Mouse (Mus musculus): ENCODE results near the gene Cct5.
A peak's percentile ranks its signal among the peaks of the same experiment; 100 is the strongest.

Gene Cct5

DNA sequence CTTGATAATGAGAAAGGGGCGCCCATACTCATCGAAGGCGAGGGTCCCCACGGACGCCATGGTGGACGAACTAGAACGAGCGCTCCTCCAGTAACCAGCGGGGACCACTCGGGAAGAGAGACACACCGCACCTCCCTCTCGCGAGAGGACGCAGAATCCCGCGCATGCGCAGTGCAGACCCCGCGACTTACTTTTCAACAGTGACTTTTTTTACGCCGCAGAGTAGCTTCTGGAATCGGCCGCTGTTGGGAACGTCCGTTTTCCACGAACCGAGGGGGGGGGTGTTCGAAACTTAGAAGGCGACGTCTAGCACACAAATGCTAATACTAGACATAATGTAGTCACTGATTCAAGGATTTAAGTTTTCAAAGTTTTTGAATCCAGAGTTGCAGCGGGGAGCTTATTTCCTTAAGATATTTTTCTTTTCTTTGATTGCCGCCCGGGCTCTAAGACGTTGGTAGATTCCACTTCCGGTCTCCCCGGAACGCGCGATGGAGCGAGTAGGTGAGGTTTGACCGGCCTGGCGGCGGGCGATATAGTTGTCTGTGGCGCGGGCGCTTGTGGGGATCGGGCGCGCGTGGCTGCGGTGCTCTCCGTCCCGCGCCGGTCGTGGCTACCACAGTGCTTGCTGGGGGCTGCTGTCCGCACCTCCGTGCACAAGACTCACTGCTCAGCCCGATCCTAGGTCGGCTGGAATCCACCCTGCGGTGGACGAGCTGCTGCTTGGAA is at the start of gene Cct5, which contains the start of gene Fam173b:
TSS of gene Cct5 (minus strand) at position 159 of the 729 bp plus-strand sequence.
TSS of gene Fam173b (plus strand) at position 207 of the 729 bp plus-strand sequence.
- peak; percentile 93 for DNase-seq (ENCODE audit: low read depth, low spot score)

DNA sequence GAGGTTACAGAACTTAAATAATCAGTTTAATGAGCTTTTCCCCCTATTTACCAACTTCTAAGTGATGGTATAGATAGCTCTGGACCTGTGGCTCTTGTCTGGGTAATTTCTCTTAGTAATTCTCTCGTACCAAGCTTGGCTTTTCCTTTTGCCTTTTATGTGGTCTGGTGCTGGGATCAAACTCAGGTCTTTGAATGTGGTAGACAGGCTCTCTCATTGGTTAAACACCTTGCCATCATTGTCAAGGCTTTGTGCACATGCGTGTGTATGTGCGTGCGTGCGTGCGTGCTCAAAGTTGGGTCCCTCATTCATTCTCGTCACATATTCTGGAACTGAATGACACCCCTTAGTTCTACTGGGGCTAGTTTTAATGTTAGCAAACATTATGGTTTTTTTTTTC is 49.2 kb upstream of the Cct5 start:
- no peak for DNase-seq (ENCODE audit: low read depth, low spot score)

DNA sequence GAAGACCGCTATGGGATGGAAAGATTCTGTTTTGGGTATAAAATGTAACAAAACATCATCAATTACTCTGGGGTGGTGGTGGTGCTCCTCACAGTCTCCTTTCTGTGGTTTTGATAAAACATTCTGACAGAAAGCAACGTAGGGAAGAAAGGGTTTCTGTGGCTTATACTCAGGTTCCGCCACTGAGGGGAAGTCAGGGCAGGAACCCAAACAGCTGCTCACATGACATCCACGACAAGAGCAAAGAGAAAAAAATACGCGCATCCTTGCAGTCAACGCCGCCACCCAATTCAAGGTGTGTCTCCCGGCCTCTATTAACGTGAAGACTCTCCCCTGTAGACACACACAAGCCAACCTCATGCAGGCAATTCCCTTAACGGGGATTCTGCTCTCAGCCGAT is 48.1 kb upstream of the Cct5 start:
- no peak for DNase-seq (ENCODE audit: low read depth, low spot score)

DNA sequence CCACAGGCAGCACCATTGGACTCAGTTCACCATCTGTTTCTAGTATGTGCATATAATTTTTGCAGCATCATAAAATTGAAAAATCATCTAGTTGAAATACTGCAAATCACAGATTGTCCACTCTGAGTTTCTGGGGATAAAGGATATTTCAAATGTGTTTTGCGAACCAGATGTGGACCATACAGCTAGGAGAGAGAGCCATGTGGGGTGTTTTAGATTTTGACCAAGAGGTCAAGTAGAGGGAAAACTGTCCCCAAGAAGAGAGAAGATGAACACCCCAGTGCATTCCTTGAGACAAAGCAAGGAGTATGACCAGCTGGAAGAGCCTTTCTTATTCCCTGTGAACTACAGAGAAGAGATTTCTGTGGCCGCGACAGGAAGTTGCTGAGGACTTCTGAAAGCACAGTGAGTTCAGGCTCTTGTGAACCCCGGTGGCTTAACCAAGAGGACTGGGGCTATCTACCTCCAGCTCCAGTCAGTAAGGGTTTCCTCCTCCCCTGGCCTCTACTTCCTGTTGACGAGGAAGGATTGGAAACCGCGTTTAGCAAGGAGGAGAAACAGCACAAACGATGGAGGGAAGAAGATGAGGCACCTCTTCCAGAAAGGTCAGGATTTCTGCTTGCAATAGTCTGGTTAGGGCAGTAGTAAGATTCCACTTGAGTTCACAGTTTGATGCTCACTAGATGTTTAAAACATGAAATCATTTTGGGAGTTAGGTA is 46.4 kb upstream of the Cct5 start:
- DNase-seq (ENCODE audit: low read depth, low spot score), result no peak

DNA sequence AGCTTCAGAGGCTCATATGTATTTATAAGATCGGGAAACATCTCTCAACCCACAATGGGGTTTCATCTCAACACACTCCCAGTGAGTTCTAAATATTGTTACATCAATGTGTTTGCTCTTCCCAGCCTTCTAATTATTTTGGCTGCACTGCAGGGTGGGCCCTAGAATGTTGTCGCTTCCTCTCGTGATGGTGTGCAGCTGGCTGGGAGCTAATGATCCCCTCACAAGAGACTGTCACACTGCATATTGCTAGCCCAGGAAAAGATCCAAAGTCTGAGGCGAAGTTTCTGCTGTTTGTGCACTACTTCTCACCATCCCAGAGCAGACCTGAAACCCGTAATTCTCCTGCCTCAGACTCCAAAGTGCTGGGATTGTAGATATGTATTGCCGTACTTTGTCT is 45.6 kb upstream of the Cct5 start:
- no peak for DNase-seq (ENCODE audit: low read depth, low spot score)

DNA sequence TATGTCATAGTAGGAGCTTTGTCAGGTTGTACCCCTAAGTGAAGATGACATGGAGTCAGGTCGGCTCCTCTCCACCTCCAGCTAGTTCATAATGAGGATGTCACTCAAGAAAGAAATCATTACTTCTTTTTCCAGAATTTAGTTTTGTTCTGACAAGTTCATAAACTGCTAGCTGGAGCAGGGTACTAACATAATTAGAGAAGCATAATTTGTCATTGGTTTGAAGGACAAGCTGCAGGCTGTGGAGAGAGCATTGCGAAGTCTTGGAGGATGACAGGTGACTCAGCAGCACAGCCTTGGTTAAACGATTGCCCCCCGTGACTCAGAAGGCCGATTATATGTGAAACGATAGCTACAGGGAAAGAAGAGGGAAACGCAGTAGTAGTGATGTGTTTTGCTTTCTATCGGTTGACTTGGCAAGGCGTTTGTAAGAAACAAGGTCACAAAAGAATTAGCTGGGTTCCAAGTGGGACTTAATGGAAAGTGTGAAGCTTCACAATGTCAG is 34.5 kb upstream of the Cct5 start:
- no peak for DNase-seq (ENCODE audit: low read depth, low spot score)

DNA sequence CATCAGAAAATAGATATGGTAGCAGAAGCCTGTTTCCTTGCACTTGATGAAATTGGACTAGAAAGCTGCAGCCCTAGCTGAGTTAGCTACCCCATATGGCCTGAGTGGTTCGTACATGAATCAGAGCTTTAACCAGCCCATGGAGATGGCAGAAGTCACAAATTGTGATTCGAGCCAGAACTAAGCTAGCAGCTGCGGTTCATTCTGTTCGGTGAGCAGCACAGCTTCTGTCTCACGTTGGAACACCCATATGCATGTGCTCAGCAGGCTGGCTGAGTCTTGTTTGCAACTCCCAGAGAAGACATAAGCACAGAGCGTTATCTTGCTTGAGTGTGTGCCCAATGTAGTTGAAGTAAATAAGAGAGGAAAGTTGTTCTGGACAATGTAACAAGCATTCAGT is 33.0 kb upstream of the Cct5 start:
- no peak for DNase-seq (ENCODE audit: low read depth, low spot score)

DNA sequence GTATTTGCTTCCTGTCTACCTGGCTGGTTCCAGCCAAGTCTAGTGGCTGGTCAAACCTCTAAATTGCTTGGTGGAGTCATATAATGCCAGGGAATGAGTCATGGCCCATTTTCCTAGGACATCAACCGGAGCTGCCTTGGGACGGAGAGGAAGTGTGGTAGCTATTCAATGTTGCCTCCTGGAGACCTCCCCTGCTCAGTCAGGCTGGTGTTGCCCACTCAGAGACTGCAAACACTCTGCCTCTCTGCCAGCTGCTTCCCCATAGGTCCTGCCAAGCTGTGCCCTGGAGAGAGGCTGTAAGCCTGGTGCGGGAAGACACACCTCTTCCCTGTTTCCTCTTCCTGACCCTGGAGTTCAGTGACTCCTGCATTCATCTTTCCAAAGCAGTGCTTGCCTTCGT is 30.9 kb upstream of the Cct5 start:
- DNase-seq (ENCODE audit: low read depth, low spot score), result no peak

DNA sequence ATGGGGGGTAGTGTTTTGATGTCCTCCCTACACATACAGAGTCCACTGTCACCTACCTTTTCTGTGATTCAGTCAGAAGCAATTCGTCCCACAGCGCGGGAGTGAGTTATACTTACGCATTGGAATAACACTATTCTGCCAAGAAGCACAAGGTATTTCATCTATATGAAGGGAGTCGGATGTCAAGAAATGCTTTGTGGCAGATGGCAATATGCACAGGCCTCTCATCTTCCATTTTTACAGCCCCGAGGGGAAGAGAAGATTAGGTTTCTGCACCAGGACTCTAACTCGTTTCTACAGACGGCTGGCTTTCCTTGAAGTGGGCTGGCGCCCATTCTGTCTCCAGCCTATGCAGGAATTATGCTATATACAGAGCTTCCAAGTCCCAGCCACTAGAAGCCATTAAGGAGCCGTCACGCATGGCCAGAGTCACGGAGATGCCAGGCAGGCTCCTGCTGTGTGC is 29.8 kb upstream of the Cct5 start:
- no peak for DNase-seq (ENCODE audit: low read depth, low spot score)

DNA sequence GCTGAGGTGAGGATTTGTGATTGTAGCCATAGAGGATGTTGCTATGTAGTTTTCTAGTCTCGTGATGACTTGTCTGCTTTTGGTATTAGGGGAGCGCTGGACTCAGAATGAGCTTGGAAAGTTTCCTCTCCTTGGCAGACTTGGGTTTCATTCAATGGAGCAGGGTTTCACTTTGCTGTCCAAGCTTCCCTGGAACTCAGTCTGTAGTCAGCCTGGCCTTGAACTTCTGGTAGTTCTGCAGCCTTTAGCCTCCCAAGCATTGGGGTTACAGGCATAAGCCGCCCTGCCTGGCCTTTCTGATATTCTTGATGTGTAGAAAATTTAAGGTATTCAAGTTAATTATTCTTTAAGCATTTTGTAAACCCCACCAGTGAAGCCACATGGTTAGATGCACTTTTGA is 28.0 kb upstream of the Cct5 start:
- no peak for DNase-seq (ENCODE audit: low read depth, low spot score)

DNA sequence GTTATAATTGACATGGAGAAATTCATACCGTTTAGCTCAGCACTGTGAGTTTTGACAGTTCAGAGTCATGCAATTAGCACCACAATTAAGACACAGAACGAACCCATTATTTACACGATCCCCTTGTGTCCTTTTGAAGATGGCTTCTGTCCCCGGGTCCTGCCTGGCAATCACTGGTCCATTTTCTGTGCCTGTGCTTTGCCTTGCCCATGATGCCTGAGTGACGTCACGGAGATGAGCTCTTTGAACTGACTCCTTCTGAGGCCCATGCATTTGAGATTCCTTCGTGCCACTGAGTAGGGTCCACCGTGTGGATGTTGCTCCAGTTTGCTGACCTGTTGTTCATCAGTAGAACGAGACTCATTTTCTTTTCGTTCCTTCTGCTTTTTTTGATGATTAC is 26.6 kb upstream of the Cct5 start:
- no peak for DNase-seq (ENCODE audit: low read depth, low spot score)

DNA sequence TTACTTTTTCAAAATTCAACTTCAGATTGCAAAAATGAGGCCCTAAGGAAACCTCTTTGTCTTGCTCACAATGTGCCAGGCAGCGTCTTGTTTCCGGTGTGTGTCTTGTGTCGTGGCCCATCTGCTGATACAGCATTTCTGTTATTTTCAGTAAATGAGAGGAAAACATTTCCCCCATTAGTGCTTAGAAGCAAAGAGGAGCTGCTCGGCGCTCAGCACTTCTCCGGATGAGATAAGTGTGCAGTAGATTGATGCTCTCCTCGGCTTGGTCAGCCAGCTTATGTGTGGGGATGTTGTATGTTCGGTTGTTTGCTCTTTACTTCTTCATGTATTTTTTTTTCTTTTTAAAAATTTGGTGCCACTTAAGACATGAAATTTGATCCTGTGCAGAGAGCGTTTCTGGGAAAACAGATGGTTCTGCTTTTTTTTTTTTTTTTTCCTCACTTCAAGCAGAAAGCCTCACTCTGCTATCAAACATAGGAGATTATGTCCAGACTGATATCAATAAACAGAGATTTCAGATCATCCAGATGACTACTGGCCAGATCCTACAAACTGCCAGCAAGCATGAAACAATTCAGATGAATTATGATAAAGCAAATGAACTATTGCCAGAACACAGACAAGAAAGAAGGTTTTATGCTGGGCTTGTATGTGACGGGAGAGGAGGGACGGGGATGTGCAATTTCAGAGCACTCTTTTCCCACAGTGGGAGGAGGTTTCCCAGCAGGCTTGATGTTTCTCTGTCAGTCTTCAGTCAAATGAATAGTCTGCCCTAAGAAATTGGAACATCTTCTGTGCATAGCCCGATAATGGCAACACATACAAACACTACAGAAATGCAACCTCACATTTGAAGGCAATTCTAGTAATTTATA is 25.9 kb upstream of the Cct5 start:
- DNase-seq (ENCODE audit: low read depth, low spot score), result no peak

DNA sequence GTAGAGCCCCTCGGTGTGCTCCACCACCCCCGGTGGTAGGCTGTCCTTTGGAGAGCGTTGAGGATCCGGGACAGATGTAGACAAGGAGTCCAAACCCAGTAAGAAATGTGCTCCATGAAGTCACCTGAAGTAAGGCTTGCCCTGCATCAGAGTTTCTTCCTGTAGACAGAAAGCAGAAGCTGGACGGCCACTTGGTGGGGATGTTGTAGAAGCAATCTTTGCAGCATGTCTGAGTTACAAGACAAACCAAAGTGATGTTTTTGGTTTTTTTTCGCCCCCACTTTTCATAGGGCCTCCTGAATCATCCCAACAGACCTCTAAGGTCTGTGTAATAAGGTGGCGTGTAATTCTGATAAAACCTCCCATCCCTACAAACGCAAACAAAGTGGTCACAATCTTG is 17.9 kb upstream of the Cct5 start:
- DNase-seq (ENCODE audit: low read depth, low spot score), result no peak

DNA sequence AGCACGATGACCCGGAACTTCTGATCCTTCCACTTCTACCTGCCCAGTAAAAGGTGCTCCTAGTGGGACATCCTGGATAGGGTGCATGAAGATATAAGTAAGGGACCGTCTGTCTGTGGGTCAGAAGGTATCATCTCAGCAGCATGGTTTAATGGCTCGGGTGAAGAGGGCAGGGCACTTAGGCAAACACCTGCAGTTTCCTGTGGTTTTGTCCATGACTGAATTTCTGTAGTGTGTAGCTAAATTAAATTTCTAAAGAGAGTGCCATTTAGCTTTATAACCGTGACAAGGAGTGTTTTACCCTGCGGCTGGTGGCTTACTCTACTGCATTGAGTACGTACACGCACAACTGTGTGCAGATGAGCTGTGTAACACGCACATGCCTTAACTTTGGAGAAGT is 15.7 kb upstream of the Cct5 start:
- no peak for DNase-seq (ENCODE audit: low read depth, low spot score)

DNA sequence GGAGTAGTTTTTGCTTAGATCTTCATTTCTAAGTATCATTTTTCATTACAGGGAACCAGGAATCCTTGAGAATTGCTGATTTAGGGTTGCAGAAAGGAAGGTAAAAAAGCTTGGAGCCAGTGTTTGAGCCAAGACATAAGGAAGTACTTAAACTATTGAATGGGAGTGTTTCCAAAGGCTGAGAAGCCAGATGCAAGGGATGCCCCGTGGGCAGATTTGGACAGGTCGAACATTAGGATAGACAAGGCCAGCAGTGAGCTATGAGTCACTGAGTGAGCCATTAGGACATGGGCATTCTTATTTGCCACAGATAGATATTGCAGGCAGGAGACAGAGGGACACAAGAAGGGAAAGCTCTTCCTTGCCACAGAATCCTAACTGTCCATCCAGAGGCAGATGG is 13.1 kb upstream of the Cct5 start:
- no peak for DNase-seq (ENCODE audit: low read depth, low spot score)

DNA sequence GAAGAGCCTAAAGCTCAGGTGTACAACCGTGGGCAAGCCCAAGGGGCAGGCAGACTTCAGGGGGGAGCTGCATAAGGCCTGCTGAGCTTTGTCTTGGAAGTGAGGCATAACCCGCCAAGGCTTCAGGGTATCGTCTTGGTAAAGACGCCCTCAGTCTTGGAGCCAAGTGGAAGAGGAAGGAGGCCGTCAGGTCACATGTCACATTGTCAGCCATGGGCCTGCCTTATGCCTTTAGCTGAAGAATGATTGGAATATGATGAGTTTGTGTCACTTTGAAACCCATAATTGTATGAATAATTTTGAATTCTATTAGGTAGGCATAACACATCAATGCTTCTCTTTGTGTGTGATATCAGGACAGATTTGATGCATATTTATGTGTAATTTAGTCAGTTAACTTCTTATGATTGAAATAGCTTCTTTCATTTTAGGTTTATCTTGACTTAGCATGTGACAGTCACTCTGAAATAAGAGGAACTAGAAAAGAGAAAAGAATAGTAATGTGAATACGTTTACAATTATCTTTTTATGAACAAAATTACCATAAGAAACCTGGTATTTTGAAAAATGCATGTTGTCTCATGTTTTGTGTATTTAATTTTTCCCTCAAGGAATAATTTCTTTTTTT is 12.3 kb upstream of the Cct5 start:
- DNase-seq (ENCODE audit: low read depth, low spot score), result no peak

DNA sequence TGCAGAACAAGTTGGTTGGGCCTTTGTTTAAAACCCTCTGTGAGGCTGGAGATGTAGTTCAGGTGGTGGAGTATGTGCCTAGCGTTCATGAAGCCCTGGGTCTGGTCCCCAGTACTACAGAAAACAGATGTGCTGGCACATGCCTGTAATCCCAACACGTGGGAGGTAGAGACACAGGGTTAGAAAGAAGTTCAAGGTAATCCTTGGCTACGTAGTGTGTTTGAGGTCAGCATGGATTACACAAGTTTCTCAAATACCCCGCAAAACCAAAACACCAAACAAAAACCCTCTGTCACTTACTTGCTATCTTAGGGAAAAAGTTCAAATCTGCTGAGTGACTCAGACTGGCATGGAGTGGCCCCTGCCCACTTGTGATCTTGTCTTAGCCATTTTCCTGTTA is 10.4 kb upstream of the Cct5 start:
- DNase-seq (ENCODE audit: low read depth, low spot score), result no peak

DNA sequence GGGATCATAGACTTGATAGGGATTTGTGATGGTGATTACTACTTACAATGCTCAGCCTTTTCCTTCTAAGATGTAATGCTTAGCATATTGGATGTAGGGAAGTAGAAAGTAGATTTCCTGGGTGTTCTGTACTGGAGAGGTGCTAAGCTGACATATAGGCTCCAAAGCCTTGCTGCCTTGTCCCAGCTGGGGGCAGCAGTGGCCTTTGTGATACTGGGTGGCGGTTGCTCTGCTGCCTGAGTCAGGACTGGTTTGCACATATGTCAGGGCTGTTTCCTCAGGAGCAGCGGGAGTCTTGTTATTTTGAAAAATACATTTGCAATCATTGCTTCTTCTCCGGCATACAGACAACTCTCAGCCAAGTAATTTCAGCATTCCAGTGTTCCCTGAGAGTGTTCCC is 9.4 kb upstream of the Cct5 start:
- DNase-seq (ENCODE audit: low read depth, low spot score), result no peak

DNA sequence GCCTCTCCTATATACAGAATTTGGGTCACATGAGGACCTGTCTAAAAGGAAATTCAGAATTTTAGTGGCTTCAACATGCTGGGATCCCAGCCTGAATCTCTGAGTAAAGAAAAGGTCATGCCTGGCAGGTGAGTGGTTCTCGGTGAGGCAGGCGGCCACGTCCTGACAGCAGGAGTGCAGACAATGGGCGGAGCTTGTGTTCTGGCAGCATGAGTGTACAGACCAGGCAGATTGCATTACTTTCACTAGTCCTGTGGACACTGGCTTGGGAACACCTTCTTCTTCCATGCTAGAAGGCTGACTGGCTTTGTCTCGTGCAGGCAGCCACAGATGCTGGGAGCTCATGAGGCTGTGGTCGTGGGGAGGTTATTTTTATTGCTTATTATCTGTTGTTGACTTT is 5.2 kb upstream of the Cct5 start:
- no peak for DNase-seq (ENCODE audit: low read depth, low spot score)

DNA sequence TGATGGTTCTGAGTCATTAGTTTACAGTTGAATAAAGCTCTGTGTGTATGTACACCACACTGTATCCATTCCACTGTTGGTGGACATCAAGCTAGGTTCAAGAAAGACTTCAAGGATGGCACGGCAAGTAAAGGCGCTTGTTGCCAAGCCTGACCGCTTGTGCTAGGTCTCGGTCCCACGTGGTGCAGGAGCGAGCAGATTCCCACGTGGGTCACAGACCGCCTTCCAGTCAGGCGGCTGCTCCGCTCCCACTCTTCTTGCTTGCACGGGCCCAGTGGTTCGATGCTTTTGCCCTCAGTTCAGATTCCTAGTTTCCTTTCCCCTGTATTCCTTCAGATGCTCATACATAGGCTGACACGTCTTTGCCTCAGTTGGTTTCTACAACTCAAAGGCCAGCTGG is 1.5 kb upstream of the Cct5 start:
- DNase-seq (ENCODE audit: low read depth, low spot score), result no peak

DNA sequence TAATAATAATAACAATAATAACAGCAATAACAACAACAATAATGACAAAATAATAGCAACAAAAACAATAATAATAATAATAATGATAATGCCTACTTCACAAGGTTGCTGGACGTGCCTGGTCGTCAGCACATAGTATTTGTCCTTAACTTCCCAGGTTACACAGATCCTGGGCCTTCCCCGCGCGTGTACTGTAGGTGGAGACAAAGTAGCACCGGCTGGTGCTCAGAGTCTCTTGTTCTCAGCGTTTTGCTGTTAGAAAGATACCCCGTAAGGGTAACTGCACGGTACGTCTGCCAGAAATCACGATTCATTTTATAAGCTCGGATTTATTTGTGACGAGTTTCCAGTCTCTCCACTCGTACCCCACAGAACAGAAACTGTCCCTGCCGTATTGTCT is 822 bp upstream of the Cct5 start:
- DNase-seq (ENCODE audit: low read depth, low spot score), result no peak

DNA sequence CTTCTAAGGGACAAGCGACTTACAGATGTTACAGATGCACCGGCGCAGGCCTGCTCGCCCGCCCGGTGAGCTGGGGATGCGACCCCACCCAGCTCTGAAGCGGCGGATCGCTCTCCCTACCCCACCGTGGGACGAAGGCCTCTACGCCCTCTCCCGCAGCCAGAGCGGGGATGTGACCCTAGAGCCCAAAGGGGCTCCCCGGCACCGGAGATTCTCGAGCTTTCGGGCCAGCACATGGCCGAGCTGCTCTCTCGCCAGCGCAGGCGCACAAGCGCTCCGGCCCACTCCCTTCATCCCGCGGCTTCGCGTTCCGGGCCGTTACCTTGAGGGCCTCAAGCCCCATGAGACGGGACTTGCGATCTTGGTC is 342 bp downstream of the Cct5 start:
- no peak for DNase-seq (ENCODE audit: low read depth, low spot score)
